Mouse (Mus musculus): ENCODE results near the gene Nck2.
"Not testable (repeated sequence)": the region's sequence is repeated elsewhere in the genome, so short reads cannot be mapped to it uniquely, and the experiment has no call there.

Nck2 gene

DNA sequence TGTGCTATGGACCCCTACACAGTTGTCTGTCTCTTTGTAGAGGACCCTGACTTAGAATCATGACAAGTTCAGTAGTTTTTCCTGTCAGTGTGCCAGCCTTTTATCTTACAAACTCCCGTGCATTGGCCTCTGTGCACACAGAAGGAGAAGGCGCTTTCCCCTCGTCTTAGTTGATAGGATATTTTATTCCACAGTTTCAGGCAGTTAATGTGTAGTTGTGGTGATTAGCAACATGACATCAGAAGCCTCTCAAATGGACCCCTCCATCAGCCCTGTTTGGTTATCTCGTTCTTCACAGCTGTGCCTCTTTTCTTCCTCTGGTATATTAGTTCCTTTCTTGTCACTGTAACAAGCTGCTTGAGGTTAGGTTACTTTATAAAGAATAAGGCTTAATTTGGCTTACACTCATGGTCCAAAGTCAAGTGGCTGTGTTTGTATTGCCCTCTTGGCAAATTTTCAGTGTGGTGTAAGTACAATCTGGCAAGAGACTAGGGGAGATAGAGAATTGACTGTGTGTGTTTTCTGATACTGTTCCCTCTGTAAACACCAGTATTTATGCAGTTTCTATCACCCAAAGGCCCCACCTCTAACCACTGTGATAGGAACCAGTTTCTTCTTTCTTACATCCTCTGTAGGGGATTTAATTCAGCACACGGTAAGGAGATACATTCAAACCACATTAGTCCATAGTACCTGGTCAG, 89.8 kb downstream of the Nck2 start:
- in situ Hi-C loops (cut with MboI, MseI): no loop called here

DNA sequence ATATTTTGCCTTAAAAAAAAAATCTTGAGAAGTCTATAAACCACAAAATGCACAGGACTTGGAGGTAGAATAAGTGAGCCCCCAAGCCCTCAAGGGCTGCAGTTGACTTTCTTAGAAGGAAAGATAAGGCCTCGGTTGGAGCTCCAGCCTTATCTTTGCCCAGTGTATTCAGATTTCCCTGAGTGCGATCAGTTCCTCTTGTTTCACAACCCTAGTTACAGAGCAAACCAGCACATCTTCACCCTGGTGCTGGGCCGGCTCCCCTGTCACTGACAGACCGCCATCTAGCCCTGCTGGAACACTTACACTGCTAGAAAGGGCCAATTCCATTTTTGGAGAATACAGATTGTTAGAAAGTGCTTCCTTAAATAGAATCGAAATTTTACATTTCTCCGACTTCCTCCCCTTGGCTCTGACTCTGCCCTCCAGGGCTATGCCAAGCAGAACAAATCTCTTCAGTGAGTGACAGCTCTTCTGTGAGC, 91.2 kb downstream of the Nck2 start:
- in situ Hi-C loops (cut with MboI, MseI): no loop called here

DNA sequence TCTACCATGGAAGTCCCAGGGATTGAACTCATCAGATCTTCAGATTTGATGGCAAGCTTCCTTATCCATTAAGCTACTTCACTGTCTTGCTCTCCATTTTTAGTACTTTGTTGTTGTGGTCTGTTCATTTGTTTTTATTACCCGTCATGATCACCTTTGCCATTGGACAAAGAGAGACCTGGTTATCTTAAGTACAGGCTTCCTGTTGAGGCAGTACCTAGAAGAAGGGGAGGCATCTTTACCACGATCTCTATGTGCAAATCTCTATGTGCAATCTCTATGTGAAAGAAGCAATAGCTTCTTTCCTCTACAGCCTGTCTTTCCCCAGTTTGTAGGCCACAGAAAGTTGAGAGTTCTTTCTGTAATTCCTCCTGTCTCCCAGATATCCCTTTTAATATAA, 91.9 kb downstream of the Nck2 start:
- in situ Hi-C loops (cut with MboI, MseI): no loop called here

DNA sequence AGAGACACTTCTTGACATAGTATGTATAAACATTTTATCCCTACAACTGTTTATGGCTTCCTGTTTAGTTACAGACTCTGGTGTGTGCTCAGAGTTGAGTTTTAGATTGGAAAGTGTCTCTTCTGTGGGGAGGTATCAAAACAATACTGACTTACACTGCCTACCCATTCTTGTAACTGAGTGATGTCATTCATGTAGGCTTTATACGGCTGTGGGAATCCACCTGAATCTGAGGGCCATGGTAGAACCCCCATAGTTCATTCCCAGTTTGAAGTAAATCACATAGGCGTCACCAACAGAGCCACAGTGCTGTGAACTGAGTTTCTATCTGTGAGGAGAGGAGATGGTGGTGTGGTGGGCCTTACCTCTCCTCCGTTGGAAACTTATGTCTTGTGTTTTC, 92.6 kb downstream of the Nck2 start:
- in situ Hi-C loops (cut with MboI, MseI): no loop called here

DNA sequence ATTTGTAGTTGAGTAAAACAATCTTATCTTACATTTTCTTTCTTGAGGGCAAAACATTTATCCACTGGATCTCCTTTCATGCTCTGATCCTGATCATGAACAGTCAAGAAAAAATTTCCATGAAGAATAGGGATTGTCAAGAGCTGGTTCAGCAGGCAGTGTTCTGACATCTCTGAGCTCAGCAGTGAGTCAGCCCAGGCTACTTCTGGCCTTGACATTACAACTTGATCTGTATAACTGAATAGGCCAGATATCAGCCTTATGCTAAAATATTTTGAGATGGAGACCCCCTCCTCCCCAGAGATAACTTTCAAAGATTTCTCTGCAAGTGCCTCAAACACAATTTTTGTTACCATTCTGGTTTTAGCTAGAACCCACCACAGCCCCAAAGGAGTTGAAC, 93.1 kb downstream of the Nck2 start:
- in situ Hi-C loops (cut with MboI, MseI): no loop called here

DNA sequence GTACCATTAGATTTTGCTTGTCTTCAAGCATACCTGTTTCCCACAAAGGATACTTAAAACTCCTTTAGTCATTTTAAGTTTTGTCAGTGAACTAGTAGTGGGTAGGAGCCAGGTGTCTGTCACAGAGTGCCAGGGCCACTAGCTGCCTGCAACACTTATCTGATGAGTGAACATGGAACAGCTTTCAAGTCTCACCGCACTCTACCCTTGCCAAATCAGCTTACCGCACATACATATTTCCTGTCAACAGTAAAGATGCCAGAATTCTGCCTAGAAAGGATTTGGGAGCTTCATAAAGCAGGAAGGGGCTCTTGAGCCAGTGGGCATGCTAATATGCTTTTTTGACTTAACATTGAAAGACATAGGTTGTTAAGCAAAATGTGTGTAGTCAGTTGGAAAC, 94.3 kb downstream of the Nck2 start:
- in situ Hi-C loops (cut with MboI, MseI): no loop called here

DNA sequence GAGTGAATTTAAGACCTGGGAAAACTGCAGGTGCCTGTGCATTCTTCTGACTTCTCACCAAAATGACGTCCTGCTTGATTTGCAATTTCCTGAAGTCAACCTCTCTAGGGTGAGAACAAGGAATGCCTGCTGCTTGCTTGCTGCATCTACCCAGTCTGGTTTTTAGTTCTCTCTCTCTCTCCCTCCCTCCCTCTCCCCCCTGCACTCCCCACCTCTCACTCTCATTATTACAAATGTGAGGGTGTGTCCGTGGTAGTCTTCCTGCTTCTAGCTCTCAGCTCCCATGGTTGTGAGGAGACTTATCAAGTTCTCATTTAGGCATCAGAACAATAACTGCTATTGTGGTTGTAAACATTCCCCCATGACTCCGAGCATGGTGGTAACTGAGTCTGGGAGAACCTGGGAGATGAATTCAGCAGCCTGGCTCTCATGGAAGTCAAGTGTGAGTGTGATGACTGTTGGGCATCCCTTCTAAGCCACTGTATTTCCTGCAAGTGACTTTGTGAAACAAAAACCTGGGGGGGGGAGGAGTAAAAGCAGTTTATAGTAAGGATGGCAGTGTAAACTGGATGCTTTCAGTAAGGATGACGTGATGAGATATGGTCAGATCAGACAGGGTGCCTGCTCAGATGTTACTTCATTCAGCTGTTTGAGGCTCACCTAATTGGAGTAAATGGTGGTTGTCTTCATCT, 95.5 kb downstream of the Nck2 start:
- in situ Hi-C loops (cut with MboI, MseI): no loop called here

DNA sequence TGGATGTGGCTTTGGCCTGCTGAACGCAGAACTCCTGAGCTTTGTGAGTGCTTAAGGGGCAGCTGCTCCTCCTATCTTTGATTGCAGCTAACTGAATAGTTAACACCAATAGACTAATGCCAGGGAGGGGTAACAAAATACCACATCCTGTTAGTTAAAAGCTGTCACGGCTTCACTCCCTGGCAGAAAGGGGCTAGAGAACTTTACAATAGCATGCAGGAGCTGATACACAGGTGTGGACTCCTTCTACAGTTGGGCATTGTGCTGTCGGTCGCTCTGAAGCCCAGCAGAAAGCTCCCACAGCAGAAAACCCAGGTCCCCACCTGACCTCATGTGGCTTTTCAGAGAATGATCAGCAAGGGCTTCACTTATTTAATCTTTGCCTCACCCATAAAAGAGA, 98.0 kb downstream of the Nck2 start:
- in situ Hi-C loops (cut with MboI, MseI): no loop called here

DNA sequence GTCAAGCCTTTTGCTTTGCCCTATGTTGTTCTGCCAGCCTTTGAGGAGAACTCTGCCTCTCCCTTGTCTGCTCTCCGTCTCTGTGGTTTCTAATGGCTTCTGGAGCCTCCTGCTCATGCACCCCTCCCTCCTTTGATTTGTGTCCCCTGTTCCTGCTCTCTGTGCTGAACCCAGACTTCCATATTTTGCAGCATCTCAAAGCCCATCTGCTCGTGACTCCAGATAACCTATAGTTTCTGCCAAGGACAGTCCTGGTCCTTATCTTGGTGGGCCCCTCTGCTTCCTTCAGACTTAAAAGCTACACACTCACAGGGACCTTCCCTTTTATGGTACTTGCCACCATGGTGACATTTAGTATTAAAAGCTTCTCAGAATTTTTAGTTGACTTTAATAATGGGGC, 103.3 kb downstream of the Nck2 start:
- in situ Hi-C loops (cut with MboI, MseI): no loop called here

DNA sequence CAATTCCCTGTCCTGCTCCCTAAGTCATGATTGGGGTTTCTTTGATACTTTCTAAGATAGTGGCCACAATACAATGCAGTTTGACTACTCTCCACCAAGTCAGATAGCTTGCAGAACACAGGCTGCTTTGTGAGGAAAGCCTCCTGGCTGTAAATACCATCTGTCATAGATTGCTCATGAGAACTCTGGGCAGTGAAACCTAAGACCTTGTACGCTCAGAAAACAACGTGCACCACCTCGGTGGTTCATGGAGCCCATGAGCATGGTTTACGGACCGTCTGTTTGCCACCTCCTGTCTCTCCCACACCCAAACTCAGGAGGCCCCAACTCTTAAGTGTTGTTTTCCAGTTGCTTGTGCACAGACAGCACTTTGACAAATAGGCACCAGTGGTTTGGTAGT, 104.4 kb downstream of the Nck2 start:
- in situ Hi-C loops (cut with MboI, MseI): no loop called here

DNA sequence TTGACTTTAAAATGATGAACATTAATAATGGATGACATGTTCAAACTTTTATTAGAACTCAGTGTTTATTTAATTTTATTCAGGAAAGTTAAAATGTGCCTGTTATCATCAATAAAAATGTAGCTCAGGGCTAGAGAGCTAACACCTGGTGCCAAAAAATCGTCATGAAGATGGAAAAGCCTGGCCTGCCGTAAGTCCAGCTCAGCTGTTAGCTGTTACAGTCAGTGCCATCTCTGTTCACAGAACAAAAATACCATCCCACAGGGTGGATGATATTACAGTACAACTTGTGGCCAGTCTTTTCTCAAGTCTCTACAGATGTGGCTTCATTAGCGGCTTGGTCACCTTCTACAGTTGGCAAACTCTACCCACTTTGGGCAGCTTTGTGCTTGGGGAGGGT, 106.1 kb downstream of the Nck2 start:
- in situ Hi-C loops (cut with MboI, MseI): no loop called here

DNA sequence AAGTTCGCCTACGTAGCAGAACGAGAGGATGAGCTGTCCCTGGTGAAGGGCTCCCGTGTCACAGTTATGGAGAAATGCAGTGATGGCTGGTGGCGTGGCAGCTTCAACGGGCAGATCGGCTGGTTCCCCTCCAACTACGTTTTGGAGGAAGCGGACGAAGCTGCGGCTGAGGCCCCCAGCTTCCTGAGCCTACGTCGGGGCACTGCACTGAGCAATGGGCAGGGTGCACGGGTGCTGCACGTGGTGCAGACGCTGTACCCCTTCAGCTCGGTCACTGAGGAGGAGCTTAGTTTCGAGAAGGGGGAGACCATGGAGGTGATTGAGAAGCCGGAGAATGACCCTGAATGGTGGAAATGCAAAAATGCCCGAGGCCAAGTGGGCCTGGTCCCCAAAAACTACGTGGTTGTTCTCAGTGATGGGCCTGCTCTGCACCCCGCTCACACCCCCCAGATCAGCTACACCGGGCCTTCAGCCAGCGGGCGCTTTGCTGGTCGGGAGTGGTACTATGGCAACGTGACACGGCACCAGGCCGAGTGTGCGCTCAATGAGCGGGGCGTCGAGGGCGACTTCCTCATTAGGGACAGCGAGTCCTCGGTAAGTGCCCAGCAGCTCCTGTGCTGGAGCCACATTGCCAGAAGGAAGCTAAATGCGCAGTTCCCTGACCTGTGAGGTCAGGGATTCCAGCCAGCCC, 109.8 kb downstream of the Nck2 start:
- in situ Hi-C loops (cut with MboI, MseI): not testable (repeated sequence)

DNA sequence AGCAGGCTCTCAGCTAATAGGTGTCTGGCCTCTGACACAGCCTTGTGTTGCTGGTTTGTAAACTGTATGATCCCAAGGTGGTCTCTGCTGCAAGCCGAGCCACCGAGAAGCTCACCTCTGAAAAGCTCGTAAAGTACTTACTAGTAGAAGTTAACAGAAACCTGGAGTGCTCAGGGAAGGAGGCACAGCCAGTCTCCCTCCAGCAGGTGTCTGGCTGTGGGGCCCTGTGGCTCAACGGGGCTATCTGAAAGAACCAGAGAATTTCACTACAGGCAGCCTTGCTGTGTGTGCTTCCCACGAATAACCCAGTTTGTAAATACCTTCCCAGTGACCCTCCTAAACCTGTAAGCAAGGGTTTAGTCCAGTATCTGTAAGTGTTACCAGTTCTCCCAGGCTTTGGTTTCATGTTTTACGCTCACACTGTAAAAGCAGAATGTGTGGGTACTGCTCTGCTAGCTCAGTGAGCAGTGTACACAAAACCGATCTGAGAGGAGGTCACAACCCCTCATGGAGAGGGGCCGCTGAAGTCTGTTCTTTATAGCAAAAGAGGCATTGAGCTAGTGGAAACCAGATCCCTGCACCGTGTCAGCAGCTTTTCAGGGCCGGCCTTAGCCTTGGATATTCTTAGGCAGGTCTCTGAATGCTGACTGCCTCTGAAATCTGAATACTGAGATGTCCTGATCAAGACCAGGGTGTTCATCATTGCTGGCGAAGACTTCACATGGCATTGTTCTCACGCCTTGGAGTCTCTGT, 111.0 kb downstream of the Nck2 start:
- in situ Hi-C loops (cut with MboI, MseI): no loop called here

DNA sequence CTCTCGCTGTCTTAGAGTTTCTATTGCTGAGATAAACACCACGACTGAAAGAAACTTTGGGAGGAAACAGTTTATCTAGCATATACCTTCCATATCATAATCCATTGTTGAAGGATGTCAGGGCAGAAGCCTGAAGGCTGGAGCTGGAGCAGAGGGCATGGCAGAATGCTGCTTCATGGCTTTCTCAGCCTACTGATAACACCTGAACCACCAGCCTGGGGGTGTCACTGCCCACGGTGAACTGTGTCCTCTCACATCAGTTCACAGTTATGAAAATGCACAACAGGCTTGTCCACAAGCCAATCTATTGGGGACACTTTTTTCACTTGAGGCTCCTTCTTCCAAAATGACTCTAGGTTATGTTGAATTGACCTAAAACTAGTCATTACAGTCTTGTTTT, 114.0 kb downstream of the Nck2 start:
- in situ Hi-C loops (cut with MboI, MseI): no loop called here

DNA sequence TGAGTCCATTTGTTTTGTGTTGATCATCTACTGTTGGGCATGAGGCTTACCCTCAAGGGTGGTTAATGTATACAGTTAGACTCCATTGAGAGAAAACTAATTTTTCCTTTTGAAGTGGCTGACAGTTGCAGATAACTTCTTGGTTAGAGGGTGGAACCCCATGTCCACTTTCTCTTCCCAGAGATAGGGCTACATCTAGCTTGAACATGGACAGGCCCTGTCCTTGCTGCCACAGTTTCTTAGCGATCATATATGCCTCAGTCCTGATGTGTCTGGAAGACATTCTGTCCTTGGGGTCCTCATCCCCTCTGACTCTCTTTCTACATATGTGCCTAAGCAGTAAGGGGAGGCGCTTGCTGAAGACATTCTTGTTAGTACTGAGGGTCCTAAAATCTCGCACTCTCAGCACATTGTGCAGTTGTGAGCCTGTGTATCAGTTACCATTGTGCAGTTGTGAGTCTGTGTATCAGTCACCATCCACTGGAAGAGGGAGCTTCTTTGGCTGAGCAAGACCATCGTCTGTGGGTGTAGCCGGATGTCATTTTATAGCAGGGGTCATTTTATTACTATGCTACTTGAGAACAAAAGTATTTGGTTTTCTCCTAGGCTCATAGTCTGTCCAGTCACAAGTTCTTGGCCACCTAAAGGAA, 114.8 kb downstream of the Nck2 start:
- in situ Hi-C loops (cut with MboI, MseI): no loop called here

DNA sequence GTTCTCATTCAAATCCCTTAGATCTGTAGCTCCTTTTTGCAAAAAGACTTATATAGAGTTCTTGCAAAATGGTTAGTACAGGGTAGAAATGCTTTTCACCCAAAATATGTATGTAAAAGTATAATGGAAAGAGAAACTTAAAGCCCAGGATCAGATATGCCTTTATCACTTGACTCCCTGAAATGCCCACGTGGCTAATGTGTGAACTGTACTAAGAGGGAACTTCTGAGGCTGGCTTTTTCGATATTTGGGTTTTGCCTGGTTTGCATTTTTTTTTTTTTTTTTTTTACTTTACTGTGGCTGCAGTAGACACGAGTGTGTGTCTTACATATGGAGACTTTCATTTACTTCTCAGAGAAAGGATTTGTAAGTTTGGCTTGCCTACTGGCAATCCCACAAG, 116.7 kb downstream of the Nck2 start:
- in situ Hi-C loops (cut with MboI, MseI): no loop called here

DNA sequence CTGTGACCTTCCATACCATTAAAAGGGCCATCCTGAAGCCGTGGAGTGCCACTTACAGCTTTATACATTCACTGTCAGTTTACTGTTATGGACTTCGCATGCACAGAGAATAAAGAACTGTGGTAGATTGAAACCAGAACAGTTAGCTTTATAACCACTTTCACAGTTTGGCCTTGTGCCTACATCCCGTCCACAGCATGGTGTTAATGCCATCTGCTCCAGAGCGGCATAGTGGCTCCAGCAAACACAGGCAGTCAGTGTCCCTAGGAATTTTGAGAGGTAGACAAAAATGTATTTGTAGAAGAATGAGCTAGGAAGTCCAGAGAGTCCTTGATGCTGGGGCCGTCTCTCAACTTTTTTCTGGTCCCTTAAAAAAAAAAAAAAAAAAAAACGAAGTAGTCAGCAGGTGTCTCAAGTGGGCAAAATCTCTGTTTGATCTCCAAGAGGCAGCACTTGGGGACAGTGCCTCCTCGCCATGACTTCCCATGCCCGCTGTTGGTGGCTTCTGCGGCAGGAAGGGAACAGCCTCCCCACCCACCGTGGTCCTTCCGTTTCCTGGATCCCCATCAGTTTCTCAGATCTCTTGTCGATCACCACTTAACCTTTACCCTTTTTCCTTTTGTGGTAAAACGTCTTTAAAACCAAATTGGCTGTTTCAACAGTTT, 117.8 kb downstream of the Nck2 start:
- in situ Hi-C loops (cut with MboI, MseI): no loop called here

DNA sequence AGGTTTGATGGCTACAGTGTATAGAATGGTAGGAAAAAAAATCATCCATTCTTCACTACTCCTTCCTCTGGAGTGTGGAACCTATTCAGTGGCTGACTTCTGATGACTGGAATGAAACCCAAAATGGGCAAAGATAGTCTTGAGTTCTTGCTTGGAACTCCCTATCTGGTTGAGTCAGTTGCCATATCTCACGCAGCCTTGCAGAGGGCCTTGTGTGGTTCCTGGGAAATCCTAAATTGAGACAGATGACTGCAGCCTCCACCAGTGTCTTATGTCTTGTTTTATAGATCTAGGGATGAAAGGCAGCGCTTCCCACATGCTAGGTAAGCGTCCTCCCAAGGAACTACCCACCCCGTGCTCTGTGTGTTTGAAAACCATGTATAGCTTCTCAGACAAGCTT, 120.9 kb downstream of the Nck2 start:
- in situ Hi-C loops (cut with MboI, MseI): no loop called here

DNA sequence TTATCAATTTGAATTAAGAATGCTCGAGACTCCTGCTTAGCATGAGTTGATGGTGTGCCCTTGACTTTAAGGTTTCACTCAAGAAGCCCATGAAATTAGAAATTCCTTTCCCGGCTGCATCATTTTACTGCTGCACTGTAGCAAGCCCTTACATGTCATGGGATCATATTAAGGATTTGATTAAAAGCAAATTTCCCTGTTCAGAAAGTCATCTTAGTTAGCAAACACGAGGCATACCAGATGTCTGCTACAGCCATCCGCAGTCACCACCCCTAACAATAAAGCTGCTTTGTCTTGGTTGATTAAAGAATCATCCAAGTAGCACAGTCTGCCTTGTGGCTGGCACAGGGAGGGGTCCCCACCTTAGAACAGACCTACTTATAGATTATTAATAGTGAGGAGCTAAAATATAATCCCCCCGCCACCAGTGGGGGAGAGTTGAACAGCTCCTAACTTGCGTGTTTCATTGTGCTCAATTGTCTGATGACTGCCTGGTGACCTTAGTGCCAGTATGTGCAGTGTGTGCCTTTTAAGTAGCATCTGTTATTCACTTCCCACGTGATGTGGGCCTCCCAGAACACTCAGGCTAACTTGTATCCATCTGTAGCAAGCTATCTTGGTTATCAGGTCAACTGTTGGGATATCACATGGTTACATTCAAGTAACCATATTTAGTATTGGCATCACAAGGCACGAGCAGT, 122.4 kb downstream of the Nck2 start:
- in situ Hi-C loops (cut with MboI, MseI): no loop called here

DNA sequence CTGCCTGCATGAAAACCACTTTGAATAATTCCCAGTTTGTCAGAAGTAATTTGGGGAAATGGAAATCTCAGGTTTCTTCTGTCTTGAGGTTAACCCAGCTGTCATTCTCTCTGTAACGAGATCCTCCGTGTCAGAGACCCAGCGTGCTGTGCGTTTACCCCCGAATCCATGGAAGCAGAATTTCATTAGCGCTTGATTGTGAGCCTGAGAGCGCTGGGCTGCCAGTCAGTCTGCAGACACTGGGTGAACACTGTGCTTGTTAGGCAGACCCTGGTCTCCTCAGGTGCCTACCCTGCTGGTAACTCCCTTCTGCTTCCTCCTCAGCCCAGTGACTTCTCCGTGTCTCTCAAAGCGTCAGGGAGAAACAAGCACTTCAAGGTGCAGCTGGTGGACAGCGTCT, 124.4 kb downstream of the Nck2 start:
- in situ Hi-C loops (cut with MboI, MseI): no loop called here

DNA sequence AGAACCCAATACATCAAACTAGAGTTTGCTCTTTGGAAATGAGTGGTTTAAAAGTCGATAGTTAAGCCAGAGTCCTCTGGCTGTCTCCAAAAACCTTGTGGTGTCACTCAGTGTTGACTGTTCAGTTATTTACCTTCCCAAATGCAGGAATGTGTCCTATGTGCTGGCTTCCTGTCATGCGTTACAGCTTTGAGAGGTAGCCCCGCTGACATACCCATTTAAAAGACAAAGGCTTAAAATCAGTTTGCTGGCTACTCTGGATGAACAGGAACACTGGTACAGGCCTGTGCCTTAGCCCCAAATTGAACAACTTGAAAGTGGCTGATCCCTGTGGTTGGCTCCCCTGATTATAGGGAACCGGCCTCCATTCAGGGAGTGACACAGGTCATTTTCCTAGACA, 126.7 kb downstream of the Nck2 start:
- in situ Hi-C loops (cut with MboI, MseI): no loop called here

Measured in regulatory T cell (primary cell).